Mouse (Mus musculus): Measurements from ENCODE around the gene Habp2.
A peak's percentile ranks its signal among the peaks of the same experiment; 100 is the strongest.

Gene Habp2

DNA sequence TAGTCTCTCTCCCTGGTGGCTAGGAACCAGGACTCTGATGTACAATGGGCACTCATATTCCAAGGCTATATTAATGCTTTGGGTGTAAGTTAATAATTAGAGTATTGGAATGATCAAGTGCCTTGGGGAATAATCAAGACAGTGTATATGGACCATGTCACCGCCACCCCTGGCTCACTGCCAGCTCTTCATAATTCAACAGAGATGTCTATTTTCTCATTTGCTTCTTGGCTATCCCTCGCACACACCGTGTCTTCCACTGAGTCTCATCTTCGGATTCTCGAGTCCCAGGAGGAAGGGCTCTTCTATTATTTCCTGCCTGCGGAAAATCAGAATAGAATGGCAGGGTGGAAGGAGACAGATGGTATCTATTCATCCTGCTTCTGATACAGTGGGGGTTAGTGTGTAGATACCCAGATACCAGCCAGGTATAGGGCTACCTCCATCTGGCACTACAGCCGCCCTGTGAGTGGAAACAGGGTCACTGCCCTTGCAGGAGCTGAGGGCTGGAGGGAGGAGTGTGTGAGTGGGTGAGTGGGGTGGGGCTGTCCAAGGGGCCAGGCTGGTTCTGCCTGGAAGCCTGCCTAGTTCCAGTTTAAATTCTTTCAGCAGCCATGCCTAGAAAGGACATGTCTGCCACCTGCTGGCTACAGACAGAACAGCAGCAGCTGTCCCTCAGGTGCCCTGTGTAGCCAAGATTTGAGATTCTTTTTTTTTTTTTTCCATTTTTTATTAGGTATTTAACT lies 7.9 kb downstream of the Habp2 start:
- DNase-seq (ENCODE audit: low spot score in 2 of 2), result peak; percentile 71 to 81

DNA sequence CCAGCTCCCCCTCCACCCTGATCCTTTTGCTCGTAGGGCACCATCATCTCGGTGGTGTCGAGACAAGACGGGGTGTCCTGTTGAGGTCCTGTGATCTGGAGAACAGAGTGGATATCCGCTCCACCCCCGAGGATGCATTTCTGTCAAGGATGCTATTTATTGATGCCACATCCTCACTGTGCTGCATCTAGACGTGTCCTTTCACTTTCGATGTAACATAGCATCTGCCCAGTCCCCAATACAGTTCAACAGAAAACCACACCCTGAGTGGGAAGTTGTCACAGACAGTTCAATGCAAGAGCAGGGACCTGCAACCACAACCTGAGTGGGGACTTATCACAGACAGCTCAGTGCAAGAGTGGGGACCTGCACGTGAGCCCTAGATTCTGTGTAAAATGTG lies 9.7 kb downstream of the Habp2 start:
- no peak for DNase-seq (ENCODE audit: low spot score in 2 of 2)

DNA sequence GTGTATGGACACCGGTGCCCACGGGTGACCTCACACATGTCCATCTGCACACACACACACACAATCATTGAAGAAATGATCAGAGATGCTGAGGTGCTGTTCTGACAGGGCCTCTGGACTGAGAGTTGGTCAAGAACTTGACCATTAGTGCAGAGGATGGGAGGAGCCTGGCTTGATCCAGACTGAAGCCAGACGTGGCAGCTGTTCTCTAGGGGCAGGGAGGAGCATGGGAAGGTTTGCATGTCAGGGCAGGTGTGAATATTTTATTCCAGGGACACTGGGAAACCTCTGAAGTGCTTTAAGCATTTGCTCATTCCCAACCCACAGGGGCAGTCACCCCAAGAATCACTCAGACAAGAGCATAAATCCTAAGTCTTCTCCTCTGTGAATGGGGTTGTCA lies 10.3 kb downstream of the Habp2 start:
- DNase-seq (ENCODE audit: low spot score in 2 of 2), result no peak

DNA sequence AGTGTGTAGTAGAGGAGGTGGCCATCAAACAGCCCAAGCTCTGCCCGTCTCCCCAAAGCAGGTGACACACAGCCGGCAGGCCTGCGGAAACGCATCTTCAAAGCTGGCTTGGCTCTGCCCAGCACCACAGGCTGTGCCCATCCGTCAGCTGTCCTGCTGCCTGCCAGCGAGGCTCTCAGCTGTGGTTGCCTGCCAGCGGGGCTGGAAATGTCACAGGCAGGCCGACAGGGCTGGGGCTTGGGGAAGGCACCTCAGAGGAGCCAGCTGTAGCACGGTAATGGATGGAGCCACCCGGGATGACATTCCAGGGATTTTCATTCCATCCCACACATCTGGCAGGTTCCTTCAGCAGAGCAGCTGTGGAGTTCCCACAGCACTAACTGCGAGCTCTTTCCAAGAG lies 13.9 kb downstream of the Habp2 start:
- peak in 1 of 2 experiments; percentile 9 for DNase-seq (ENCODE audit: low spot score in 2 of 2)

DNA sequence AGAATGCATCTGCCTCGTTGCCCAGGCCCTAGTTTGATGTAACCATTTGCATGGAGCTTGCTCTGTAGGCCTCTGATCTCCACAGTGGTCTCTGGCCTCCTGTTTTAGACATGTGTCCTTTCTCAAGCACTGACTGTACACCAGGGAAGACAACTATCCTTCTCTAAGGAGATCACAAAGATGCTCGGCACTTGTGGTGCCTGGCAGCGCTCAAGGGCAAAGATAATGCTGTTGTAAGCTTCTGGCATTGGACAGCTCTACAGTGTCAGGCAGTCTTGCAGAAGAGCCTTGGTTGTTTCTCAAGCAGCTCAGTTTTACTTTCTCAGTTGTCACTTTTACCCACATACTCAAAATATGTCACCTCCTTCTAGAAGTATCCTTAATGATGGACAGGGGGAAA lies 29.6 kb downstream of the Habp2 start:
- DNase-seq (ENCODE audit: low spot score in 2 of 2), result no peak

DNA sequence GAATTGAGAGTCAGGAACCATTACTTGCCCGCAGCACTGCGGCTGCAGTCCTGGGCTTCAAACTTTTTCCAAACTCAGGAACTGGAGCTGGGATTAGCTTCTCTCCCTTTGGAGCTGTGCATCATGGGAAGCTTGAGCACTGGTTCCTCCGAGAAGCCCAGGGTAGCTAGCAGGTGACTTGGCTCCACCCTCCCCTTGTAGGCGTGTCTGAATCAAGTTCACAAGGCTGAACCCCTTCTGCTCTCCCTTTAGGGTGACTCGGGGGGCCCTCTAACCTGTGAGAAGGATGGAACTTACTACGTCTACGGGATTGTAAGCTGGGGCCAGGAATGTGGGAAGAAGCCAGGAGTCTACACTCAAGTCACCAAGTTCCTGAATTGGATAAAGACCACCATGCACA lies 32.3 kb downstream of the Habp2 start:
- DNase-seq (ENCODE audit: low spot score in 2 of 2), result no peak

DNA sequence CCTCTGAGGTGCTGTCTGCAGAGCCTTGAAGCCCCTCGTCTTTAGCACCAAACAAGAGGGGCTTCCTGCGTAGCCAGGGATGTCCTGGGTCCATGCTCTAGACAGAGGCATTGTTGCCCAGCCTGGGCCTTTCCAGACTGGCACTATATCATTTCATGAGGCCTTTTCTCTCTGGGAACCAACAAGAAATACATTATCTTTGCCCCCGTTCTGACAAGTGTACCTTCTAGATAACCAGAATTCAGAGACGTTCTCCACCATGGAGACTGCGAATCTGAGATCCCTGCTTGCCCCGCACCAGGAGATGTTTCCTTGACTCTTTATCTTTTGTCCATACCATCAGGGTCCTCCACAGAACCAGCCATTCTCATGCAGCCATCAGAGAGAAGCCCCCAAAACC lies 32.7 kb downstream of the Habp2 start:
- DNase-seq (ENCODE audit: low spot score in 2 of 2), result no peak

DNA sequence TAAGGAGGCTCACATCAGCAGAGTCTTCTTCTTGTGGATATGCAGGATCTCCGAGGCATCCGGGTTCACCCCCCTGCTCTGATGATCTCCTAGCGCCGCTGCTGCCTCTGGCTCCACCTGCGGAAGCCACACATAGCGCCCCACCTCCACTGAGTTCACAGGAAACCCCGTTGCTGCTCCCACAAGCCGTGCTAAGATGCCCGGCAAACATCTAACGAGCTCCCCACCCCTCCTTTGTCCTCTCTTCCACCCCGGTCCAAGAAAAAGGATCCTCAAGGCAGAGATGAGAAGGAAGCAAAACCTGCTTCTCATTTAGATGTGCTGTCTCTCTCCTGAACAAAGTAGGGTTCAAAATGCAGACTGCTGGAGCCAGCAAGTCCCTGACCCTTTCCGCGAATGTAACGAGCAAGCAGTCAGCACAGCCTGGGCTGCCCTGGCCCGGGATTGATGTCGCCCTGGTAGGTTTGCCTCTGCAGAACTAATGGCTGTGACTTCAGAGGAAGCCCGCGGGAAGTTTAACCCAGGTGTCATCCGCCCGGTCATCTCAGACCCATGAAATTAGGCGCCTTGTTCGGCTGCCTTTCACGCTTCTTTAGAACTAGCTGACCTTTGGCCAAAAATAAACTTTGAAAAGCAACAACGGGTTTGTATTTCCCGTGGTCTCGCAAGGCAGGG lies 33.4 kb downstream of the Habp2 start:
- no peak for DNase-seq (ENCODE audit: low spot score in 2 of 2)

DNA sequence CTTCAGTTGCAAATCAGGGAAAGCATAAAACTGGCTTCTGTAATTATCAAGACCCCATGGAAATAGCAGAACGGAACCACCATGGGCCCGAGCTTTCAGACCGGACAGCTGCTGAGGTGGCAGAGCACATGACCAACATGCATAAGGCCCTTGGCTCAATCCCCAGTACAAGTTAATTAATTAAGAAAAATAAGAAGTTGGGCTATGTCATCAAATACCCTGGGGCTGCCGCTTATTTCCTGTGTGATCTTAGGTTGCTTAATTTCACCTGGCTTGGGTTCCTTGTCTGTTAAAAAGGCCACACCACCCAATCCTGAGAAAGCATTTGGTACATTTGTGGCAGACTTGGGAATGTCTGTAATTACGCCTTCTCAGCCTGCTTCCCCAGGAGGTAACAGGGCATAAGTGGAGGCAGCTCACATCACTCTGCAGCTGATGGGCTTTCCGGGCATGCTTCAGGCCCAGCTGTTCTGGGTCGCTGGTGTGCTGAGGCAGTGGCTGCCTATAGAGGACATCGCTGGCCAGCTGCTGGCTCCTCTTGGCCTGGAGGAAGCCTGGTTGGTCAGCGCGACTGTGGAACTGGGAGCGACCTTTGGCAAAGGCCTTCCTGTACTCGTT lies 34.5 kb downstream of the Habp2 start:
- DNase-seq (ENCODE audit: low spot score in 2 of 2), result no peak

DNA sequence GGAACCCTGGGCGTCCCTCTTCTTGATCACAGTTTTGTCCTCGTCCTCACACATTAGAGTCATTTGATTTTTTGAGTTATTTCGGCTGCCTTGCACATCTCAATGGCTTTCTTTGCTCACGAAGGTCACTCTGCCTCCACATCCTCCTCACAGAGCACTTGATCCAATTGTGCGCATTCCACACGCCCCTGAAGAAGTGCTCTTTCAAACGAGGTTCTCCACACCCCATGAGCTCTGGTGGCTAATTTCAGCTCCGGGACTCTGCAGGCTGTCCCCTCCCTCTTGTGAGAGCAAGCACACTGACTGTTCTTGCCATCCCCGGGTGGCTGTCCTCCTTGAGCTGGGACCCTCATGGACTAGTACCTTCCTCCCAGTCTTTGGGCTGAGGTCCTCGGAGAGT lies 38.7 kb downstream of the Habp2 start:
- no peak for DNase-seq (ENCODE audit: low spot score in 2 of 2)

DNA sequence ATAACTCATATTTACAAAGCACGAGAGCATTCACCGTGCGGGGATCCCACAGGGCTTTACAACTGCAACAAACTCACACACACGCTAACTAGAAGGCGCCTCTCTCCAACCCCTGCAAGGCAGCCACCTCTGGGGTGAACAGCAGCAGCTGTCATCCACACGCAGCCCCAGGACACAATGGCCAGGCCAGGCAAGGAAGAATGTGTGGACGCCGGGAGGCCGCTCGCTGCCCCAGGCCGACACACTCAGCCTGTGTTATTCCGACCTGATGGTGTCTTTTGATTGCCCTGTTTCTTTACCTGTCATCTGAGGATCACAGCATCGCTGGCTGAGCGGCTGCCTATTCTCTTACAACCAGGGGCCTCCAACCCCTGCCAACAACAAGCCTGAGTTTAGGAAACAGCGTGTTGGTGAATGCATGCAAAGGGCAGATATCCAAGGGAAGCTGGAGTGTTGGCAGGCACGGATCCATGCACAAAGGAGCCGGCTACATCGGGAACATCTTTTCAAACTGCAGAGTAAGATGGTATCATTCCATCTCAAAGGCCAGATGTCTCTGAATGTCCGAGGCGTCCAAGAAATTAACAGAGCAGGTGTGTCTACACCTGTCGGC lies 39.4 kb downstream of the Habp2 start:
- DNase-seq (ENCODE audit: low spot score in 2 of 2), result no peak

DNA sequence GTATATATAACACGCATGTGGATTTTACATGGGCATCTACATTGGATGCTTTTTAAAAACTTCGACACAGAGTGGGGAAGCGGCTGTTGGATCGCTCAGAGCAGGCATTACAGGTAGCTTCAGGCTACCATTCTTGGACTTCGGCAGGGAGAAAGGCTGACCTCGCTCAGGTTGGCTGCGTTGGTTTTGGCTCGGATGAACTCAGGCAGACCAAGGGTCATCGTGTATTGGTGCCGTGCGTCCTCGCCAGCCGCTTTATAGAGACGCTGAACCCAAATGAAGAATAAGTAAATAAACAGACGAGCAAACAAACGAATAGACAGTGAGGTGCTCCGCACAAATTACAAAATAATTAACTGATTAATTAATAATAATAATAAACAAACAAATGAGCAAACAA lies 49.4 kb downstream of the Habp2 start:
- DNase-seq (ENCODE audit: low spot score in 2 of 2), result no peak

DNA sequence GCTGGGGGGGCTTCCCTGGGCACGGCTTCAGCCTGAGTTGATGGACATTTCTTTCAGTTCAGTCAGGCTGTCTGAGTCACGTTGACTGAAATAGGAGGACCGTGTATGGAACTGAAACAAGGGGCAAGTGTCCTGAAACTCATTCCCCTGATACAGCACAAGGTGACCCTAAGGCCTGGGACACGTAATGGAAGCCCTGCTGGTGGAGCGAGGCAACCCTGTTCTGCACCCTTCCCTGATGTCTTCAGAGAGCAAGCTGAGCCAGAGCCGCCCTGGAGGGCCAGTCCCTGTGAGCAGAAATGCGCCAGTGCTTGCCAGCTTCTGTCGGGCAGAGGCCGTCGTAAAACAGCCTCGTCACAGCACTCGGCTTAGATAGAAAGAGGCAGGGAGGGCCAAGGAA lies 49.9 kb downstream of the Habp2 start:
- no peak for DNase-seq (ENCODE audit: low spot score in 2 of 2)

DNA sequence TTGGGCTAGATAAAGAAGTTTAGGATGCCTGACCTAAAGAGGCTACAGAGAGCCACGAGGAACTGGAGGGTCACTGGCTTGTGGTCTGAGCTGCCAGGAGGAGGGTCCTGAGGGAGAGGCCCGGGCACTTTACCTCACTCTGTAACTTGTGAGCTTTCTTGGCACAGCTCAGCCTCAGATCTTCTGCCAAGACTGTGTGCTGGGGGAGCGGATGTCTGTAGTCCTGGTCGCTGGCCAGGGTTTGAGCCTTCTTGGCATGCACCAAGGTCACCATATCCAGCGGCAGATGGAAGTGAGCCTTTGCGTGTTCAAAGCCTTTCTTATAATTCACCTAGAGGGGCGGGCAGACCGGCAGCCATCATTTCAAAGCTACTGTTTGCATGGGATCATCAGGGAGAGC lies 55.1 kb downstream of the Habp2 start:
- peak; percentile 10 to 26 for DNase-seq (ENCODE audit: low spot score in 2 of 2)

DNA sequence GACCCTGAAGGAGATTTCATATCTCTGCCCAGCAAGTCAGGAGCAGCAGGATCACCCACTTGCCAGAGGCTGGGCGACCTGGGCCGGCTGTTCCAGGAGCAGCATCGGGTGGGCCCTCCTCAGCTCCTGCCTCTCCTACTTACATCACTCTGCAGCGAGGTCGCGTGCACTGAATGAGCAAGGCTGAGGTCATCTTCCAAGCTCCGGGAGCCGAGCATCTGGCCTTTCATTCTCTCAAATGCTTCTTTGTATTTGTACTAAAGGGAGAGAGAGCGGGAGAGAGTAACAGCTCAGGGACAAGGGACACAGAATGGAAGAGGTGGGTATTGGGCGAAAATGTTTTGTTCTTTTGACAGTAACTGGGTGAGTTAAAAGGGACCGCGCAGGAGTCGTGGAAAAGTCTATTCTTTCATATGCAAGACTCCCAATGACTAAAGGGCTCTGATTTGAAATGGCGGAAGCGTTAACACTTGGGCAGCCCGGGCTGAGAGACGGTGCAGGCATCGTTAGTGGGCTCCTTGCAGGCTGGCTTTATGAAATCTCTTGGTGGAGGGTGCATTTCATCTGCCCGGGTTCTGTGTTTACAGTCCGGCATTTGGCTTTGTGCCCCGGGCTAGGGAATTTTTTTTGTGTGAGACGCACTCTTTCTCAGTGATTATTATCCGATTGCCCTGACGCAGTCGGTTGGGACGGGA lies 57.1 kb downstream of the Habp2 start:
- DNase-seq (ENCODE audit: low spot score in 2 of 2), result no peak

DNA sequence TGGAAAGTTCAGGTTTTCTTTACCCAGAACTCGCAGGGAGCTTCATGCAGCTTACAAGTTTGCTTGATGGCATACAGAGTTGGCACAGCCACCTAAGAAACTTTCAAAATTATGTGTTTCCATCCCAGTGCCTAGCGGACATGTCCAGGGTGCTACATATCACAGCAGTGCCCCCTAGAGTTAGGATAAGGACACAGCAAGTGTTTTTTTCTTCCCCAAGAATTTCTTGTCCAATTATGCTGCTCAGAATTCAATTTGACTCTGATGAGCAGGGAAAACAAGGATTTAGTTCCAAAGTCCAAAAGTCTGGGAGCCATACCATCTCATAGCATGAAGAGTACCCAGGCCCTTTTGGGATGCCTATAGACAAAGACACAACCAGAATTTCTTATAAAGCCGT lies 59.1 kb downstream of the Habp2 start:
- no peak for DNase-seq (ENCODE audit: low spot score in 2 of 2)

DNA sequence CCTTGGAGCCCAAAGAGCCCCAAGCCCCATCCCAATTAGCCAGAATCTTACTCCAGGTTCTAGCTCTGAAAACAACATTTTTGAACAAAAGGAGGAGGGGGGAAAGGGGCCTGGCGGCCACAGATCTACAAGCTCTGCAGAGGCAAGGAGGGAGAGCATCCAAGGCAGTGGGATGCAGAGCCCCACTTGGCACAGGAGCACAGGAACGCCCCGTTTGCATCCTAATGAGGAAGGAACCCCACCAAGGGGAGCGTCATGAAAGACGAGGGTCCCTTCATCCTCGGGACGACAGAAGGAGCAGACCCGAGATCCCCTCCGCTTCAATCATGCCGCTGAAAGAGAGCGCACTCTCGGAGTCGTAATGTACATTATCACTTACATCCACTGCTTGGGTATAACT lies 59.8 kb downstream of the Habp2 start:
- no peak for DNase-seq (ENCODE audit: low spot score in 2 of 2)

DNA sequence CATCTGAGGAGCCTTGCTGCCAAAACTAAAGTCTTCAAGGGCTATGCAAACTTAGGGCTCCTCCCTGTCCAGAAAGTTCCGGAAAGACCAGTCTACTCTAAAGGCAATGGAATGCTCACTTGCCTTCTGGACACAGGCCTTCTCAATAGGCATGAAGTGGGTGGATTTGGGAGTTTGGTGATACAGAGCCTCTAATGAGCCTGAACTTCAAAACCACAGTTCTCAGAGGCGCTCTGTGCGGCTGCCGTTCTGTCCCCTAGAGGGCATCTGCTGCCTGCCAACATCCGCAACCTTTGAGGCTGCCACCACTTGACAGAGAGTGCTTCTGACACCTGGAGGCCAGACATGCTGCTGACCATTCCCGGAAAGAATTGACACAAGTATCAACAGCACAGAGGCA lies 62.4 kb downstream of the Habp2 start:
- no peak for DNase-seq (ENCODE audit: low spot score in 2 of 2)

DNA sequence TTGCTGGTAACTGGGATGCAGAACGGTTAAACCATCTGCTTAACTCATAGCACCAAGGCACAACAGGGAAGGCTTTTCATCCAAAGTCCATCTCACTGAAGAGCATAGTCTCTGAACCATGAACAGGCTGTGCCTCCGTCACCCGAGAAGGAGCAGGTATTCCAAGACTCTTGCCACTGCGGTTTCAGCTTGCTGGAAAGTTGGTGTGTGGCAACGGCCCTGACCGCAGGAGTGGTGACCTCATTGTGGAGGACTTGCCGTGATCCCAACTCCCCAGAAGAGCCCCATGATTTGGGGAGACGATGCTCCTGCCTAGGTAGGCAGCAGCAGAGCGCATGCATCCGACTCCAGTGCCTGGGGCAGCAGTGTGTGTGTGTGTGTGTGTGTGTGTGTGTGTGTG lies 66.8 kb downstream of the Habp2 start:
- DNase-seq (ENCODE audit: low spot score in 2 of 2), result no peak

DNA sequence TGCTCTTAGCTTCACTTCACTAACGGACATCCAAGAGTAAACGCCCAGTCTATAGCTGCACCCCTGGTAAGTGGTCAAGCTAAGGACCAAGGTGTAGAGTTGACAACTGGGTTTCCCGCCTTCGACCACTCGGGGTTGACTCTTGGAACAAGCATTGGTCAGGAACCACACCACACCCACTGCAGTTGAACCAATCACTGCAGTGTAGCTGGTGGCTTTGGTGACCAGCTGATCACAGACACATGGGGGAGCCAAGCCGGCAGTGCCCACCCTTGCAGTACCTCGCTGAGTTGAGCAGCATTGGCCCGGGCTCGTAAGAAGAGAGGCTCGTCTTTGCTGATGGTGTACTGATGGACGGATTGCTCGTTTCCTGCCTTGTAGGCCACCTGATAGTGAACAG lies 68.3 kb downstream of the Habp2 start:
- DNase-seq (ENCODE audit: low spot score in 2 of 2), result no peak

DNA sequence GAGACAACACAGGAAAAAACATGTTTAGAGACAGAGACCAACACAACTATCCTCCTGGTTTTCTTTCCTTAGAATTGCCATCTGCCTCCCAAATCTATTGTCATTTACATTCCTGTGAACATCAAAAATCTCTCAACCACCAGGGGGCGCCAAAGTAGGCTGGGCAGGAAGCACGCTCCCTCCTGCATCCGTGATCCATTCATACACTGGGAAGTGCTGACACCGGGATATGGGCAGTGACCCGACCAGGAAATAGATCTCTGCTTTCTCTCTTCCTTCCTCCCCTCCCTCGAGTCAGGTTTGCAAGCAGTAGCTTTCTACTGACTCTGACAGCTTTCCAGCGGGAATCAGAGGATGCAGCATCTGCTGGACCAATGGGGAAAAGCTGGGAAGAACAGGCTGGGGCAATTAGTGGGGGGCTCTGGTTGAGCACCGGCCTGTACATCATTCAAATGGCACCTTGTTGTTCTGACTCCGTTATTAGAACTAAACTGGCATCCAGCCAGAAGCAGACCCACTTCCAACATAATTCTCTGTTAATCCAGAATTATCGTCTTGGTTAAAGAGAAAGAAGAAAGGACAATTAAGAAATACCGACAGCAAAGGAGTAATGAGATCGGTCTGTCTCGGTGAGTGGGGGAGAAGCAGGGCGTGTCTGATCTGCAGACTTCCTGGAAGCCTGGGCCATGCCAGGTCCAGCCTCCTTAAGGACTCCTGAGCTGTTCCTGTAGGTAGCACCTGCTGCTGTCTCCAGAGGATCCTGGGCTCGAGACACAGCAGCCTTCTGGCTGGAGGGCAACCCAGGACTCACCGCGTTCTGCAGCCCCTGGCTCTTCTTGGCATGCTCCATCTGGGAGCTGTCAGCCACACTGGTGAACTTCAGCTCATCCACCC lies 69.8 kb downstream of the Habp2 start:
- peak; percentile 78 for DNase-seq (ENCODE audit: low spot score in 2 of 2)

Data from frontal cortex, postnatal 36 days (tissue).